Mouse (Mus musculus) E14TG2a.4 (cell line): Measurements from ENCODE around the gene Tpi1.

Experiments used
- CTCF ChIP-seq: conservative IDR thresholded peaks from 2 replicates; pipeline ENCODE4 v1.5.1; 2014; ENCODE audit warnings: low read length
- POU5F1 ChIP-seq: IDR thresholded peaks from 2 replicates; pipeline ENCODE4 v1.6.1; 2014; ENCODE audit warnings: low read length, borderline replicate concordance

DNA sequence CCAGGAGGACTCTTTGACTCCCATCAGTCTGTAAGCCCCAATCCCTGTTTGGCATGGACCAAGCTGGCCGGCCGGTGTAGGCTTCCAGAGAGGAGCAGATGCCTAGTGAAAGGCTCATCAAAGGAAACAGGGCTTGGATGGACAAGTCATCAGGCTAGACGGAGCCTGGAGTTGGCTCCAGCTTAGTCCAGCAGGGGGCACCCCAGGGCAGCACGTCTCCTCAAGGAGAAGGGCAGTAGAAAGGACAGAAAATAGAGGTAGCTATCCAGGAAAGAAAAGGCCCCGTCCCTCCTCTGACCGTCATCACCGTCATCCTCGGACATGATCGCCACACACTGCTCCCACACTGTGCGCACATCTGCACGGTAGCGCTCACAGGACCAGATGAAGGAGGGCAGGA is 45.6 kb upstream of the Tpi1 start:
- TF ChIP-seq CTCF (peak; percentile 72), POU5F1 (no peak)
